13 mouse cellular contexts compared by ENCODE assay signal in the genomic region with DNA sequence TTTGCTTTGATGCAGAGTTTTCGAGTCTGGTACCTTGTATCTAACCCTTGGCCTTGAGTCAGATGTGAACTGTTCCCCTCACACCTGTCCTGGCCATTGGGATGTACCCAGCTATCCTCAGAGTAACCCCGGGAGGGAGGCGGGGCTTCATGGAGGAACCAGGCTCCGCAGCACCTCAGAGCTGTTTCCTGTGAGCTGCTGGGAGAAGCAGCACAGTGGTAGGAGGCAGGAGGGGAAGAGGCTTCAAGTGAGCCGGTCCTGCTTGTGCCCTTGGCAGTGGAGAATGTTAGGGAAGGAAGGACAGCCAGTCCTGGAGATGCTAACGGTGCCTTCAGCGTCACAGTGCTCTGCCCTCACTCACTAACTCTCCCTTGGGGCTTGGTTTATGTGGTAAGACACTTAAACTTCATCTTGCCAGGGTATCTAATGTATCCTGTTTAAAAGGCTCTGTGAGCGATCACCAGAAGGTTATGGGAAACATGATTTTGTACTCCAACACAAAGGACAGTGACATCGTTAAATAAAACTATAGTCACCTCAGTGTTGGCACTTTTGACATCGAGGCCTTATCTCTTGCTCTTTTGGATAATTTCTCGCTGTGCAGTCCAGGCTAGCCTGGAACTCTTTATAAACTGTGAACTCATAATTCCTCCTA. TPM values are rescaled to one million over a fixed set of nuclear protein-coding genes. Genes with fewer than 3 reads are reported as not detected.
A peak's percentile ranks its signal among the peaks of the same experiment; 100 is the strongest.
DNase-seq lines count a peak whose midpoint lies in the region; ATAC-seq and TF ChIP-seq lines count a peak whose summit lies in the region.
"Had no signal": no experiment of that assay in that cellular context is flagged by ENCODE, and none has a peak within 500 bp of the region (broad histone marks: within the 10 kb centered on the region; RNA-seq: fewer than 3 reads in every experiment).

No protein-coding gene starts in this region.

- H3K4me3 ChIP-seq in thymus, adult 2 months (ENCODE audit: control insufficient read depth, insufficient read depth, low read length) = no peak overlapping the region
- H3K4me3 ChIP-seq in liver, embryonic 12.5 days = no peak overlapping the region
- H3K4me3 ChIP-seq: kidney, embryonic 15.5 days; neural tube, embryonic 12.5 days had no signal

- H3K27ac ChIP-seq in thymus, adult 2 months (ENCODE audit: control insufficient read depth, insufficient read depth, low read length) = peak overlapping the region; percentile 86
- H3K27ac ChIP-seq in liver, embryonic 12.5 days = peak overlapping the region; percentile 26; the same call in 1 of the 2 replicates
- H3K27ac ChIP-seq: kidney, embryonic 15.5 days; neural tube, embryonic 12.5 days had no signal

- H3K36me3 ChIP-seq in thymus, adult 2 months (ENCODE audit: control insufficient read depth, insufficient read depth, low read length) = 0 out of 2 replicates have a peak, but pooled peaks cover 5% of the 10 kb centered on the region
- peaks cover 18% of the 10 kb centered on the region for H3K36me3 ChIP-seq in liver, embryonic 12.5 days
- peaks cover 5% of the 10 kb centered on the region; the same call in 1 of the 2 replicates for H3K36me3 ChIP-seq in splenic B cell, adult 2 months (ENCODE audit: control insufficient read depth, insufficient read depth, low read length, poor library complexity, severe bottlenecking)

- 0 out of 2 replicates have a peak, but pooled peaks cover 3% of the 10 kb centered on the region for H3K9me3 ChIP-seq in liver, embryonic 12.5 days (replicated peaks)
- H3K9me3 ChIP-seq: kidney, embryonic 15.5 days had no signal

- no peak overlapping the region for H3K4me2 ChIP-seq in liver, embryonic 12.5 days
- H3K4me2 ChIP-seq: kidney, embryonic 15.5 days; neural tube, embryonic 12.5 days had no signal

- TF ChIP-seq POLR2A in thymus, adult 2 months (IDR thresholded peaks at IDR 0.05; ENCODE audit: control insufficient read depth, extremely low read depth, insufficient read depth, low read length, poor library complexity) = 0 out of 2 replicates have a peak, but pooled peaks have one; percentile 35

- WGBS in thymus, adult 2 months = 41% methylated on average over 11 of the region's 11 CpGs
- 46% methylated on average over 11 of the region's 11 CpGs for WGBS in liver, embryonic 12.5 days (ENCODE audit: insufficient replicate concordance)

- DNase-seq in heart, adult 11 months = peak; percentile 95
- no peak for DNase-seq in heart, adult 18-20 months
- no peak for DNase-seq in thymus, adult 2 months
- no peak for DNase-seq in thymus, postnatal 10 days (ENCODE audit: low spot score in 2 of 2)
- DNase-seq in splenic B cell, adult 2 months (ENCODE audit: low read depth, low spot score) = peak; percentile 68
- DNase-seq in adipocyte (ENCODE audit: low spot score) = no peak
- no peak for DNase-seq in right cerebral cortex, postnatal 4 days
- DNase-seq: heart, postnatal 36 days; lung, postnatal 10 days had no signal

- H3K9ac ChIP-seq in liver, embryonic 12.5 days = no peak overlapping the region
- H3K9ac ChIP-seq: kidney, embryonic 15.5 days; neural tube, embryonic 12.5 days had no signal

- 0 out of 2 replicates have a peak, but pooled peaks have one; percentile 18 for ATAC-seq in liver, embryonic 12.5 days

- no peaks in the 10 kb centered on the region for H3K27me3 ChIP-seq in thymus, adult 2 months (ENCODE audit: control insufficient read depth, insufficient read depth, low read length)
- H3K27me3 ChIP-seq in liver, embryonic 12.5 days (replicated peaks) = no peaks in the 10 kb centered on the region
- H3K27me3 ChIP-seq in splenic B cell, adult 2 months (ENCODE audit: control insufficient read depth, insufficient read depth, low read length, poor library complexity, severe bottlenecking) = no peaks in the 10 kb centered on the region
- H3K27me3 ChIP-seq: kidney, embryonic 15.5 days; neural tube, embryonic 12.5 days had no signal

- peaks cover 22% of the 10 kb centered on the region for H3K4me1 ChIP-seq in thymus, adult 2 months (replicated peaks; ENCODE audit: control insufficient read depth, insufficient read depth, low read length)
- peaks cover 17% of the 10 kb centered on the region for H3K4me1 ChIP-seq in liver, embryonic 12.5 days
- H3K4me1 ChIP-seq: kidney, embryonic 15.5 days; neural tube, embryonic 12.5 days had no signal

- no peak for TF ChIP-seq CTCF in thymus, adult 2 months (IDR thresholded peaks at IDR 0.05; ENCODE audit: borderline replicate concordance, control insufficient read depth, extremely low read depth, insufficient read depth, low read length, poor library complexity)

RNA-seq across cellular contexts. Expression of a gene that starts 22.1 kb away (rescaled TPM):
- 1 to 10 TPM in 1 of 2 experiments, under 1 TPM in 1; 0.22 to 1.8 TPM for total RNA-seq in heart, adult 18-20 months (2021)
- polyA plus RNA-seq in thymus, adult 2 months (2012; rRNA removed) = 24.8 and 32.8 TPM in 2 replicates
- polyA plus RNA-seq in liver, embryonic 12.5 days (2016; fragmentation: Nextera tagmentation; extraction: Ambion mirVana) = 0.08 TPM in 1 of 2 replicates, not detected in the other
- total RNA-seq: left cerebral cortex, adult 8-10 months had no signal

RNA-seq across cellular contexts. Expression of a gene that starts 27.3 kb away (rescaled TPM):
- 1 to 10 TPM in 1 of 2 experiments, under 1 TPM in 1; 0.62 to 1.8 TPM for total RNA-seq in heart, adult 18-20 months (2021)
- 10.1 and 10.3 TPM in 2 replicates for polyA plus RNA-seq in thymus, adult 2 months (2012; rRNA removed)
- 1.8 and 2.1 TPM in 2 replicates for polyA plus RNA-seq in liver, embryonic 12.5 days (2016; fragmentation: Nextera tagmentation; extraction: Ambion mirVana)

RNA-seq across cellular contexts. Expression of a gene that starts 59.3 kb away (rescaled TPM):
- 10 to 100 TPM; 28.9 to 31.0 TPM for total RNA-seq in heart, adult 18-20 months (2021)
- 102 TPM in 2 replicates for polyA plus RNA-seq in thymus, adult 2 months (2012; rRNA removed)
- polyA plus RNA-seq in liver, embryonic 12.5 days (2016; fragmentation: Nextera tagmentation; extraction: Ambion mirVana) = 25.5 and 29.2 TPM in 2 replicates

Comparison
In these comparisons a context has a peak if more than half of its experiments do, and no peak if none do; other contexts are left out.
1. DNase-seq: peak in heart, adult 11 months (single experiment) and splenic B cell, adult 2 months (single experiment); none in heart, adult 18-20 months (0 of 2), thymus, adult 2 months (single experiment), thymus, postnatal 10 days (0 of 2), adipocyte (single experiment) and right cerebral cortex, postnatal 4 days (single experiment).
2. RNA of a gene that starts 22.1 kb away (polyA plus RNA-seq): 24.8 to 32.8 TPM in thymus, adult 2 months; 0.08 TPM in liver, embryonic 12.5 days; every median in the first group is over 10 times any median in the second.